Mouse (Mus musculus) stomach, embryonic 15.5 days (tissue): ENCODE data around the gene Etv3. TPM values are rescaled to one million over a fixed set of nuclear protein-coding genes. Genes with fewer than 3 reads are reported as not detected.
"Not testable (repeated sequence)": the region's sequence is repeated elsewhere in the genome, so short reads cannot be mapped to it uniquely, and the experiment has no call there.

Experiments
- ATAC-seq: fragments of 200-750 bp; cut with Nextera tagmentation; 2 replicates; pipeline ENCODE4 v1.8.0; 2017; ENCODE audit warnings: low read depth, moderate number of reproducible peaks, moderate TSS enrichment; ENCODE audit not compliant: insufficient read depth, low FRiP score
- H3K27ac ChIP-seq: fragments of 300-500 bp; sonication (generic); 2 replicates; pipeline ENCODE4 v1.5.1; 2015; ENCODE audit warnings: mild to moderate bottlenecking, inconsistent platforms
- H3K27me3 ChIP-seq: fragments of 300-500 bp; sonication (generic); replicated peaks from 2 replicates; pipeline ENCODE4 v1.6.1; 2015; ENCODE audit warnings: inconsistent platforms
- H3K36me3 ChIP-seq: fragments of 300-500 bp; sonication (generic); 2 replicates; pipeline ENCODE4 v1.6.1; 2015; ENCODE audit warnings: inconsistent platforms
- H3K4me1 ChIP-seq: fragments of 300-500 bp; sonication (generic); 2 replicates; pipeline ENCODE4 v1.6.1; 2015; ENCODE audit warnings: inconsistent platforms
- H3K4me2 ChIP-seq: fragments of 300-500 bp; sonication (generic); 2 replicates; pipeline ENCODE4 v1.6.1; 2015; ENCODE audit warnings: mild to moderate bottlenecking, inconsistent platforms
- H3K4me3 ChIP-seq: fragments of 300-500 bp; sonication (generic); replicated peaks from 2 replicates; pipeline ENCODE4 v1.5.1; 2015; ENCODE audit warnings: inconsistent platforms
- H3K9ac ChIP-seq: fragments of 300-500 bp; sonication (generic); 2 replicates; pipeline ENCODE4 v1.6.1; 2015; ENCODE audit warnings: inconsistent platforms
- H3K9me3 ChIP-seq: fragments of 300-500 bp; sonication (generic); 2 replicates; pipeline ENCODE4 v1.6.1; 2016; ENCODE audit warnings: inconsistent platforms
- WGBS: fragments of 180-500 bp; shearing (Covaris S2); methylation state at CpG from one replicate; pipeline ENCODE4 v1.1.7; 2015; 5-methylcytosine and 5-hydroxymethylcytosine counted together
- polyA plus RNA-seq: library from polyadenylated mRNA; unstranded; fragments of >200 nt; fragmentation: Nextera tagmentation; extraction: Ambion mirVana; gene quantifications from 2 replicates; pipeline ENCODE4 v1.2.1, GENCODE M21; 2015

The Etv3 gene
- polyA plus RNA-seq, result 13.9 and 14.8 TPM in 2 replicates

GRCm38 (mm10) chr3:87525043-87525836, at the start of gene Etv3:
Etv3 (plus strand) TSS chr3:87525407.
- H3K9me3 ChIP-seq, result no peaks in the 10 kb centered on the region
- peak within 1 kb of the TSS; percentile 85 for H3K27ac ChIP-seq
- peaks cover 6% of the 10 kb centered on the region for H3K4me1 ChIP-seq
- peak within 1 kb of the TSS; percentile 80 for H3K4me2 ChIP-seq
- H3K36me3 ChIP-seq, result peaks cover 22% of the 10 kb centered on the region
- peak within 1 kb of the TSS; percentile 95 for H3K4me3 ChIP-seq
- H3K9ac ChIP-seq, result peak within 1 kb of the TSS; percentile 94
- no peaks in the 10 kb centered on the region for H3K27me3 ChIP-seq
- ATAC-seq, result peak; percentile 95
- WGBS, result 5% methylated on average over 64 of the region's 64 CpGs

- H3K36me3 ChIP-seq, H3K27me3 ChIP-seq, H3K4me1 ChIP-seq, H3K4me2 ChIP-seq, H3K9me3 ChIP-seq, ATAC-seq, H3K4me3 ChIP-seq, H3K27ac ChIP-seq, H3K9ac ChIP-seq: not testable (repeated sequence)
- WGBS, result 80% methylated on average over 3 of the region's 3 CpGs
Observed at GRCm38 (mm10) chr3:87477948-87478347, 47.3 kb upstream of the Etv3 start.

GRCm38 (mm10) chr3:87478596-87478995, 46.6 kb upstream of the Etv3 start:
- not testable (repeated sequence) for H3K27ac ChIP-seq

GRCm38 (mm10) chr3:87479230-87479629, 46.0 kb upstream of the Etv3 start:
- ATAC-seq, H3K4me3 ChIP-seq, H3K27ac ChIP-seq, H3K27me3 ChIP-seq, H3K4me2 ChIP-seq, H3K9me3 ChIP-seq, H3K9ac ChIP-seq, H3K36me3 ChIP-seq, H3K4me1 ChIP-seq: not testable (repeated sequence)

More at GRCm38 (mm10) chr3:87478596-87478995, 46.6 kb upstream of the Etv3 start:
- not testable (repeated sequence) for H3K36me3 ChIP-seq, ATAC-seq, H3K4me3 ChIP-seq, H3K9me3 ChIP-seq, H3K4me1 ChIP-seq, H3K27me3 ChIP-seq, H3K9ac ChIP-seq, H3K4me2 ChIP-seq
- 79% methylated on average over 6 of the region's 6 CpGs for WGBS

- no peaks in the 10 kb centered on the region for H3K27me3 ChIP-seq
- ATAC-seq, result no peak
- no peaks in the 10 kb centered on the region for H3K9me3 ChIP-seq
- H3K9ac ChIP-seq, result no peak overlapping the region
- no peak overlapping the region for H3K27ac ChIP-seq
- H3K4me2 ChIP-seq, result no peak overlapping the region
- 84% methylated on average over 4 of the region's 4 CpGs for WGBS
- H3K4me1 ChIP-seq, result no peaks in the 10 kb centered on the region
- H3K4me3 ChIP-seq, result no peak overlapping the region
- H3K36me3 ChIP-seq, result no peaks in the 10 kb centered on the region
Observed at GRCm38 (mm10) chr3:87487392-87487791, 37.8 kb upstream of the Etv3 start.

- Histone ChIP-seq H3K4me1 (no peaks in the 10 kb centered on the region), H3K27ac (no peak overlapping the region), H3K4me3 (no peak overlapping the region), H3K9me3 (no peaks in the 10 kb centered on the region), H3K36me3 (no peaks in the 10 kb centered on the region), H3K9ac (no peak overlapping the region), H3K4me2 (no peak overlapping the region), H3K27me3 (no peaks in the 10 kb centered on the region)
- 68% methylated on average over 2 of the region's 2 CpGs for WGBS
- no peak for ATAC-seq
Observed at GRCm38 (mm10) chr3:87487911-87488310, 37.3 kb upstream of the Etv3 start.

GRCm38 (mm10) chr3:87498266-87498665, 26.9 kb upstream of the Etv3 start:
- 84% methylated on average over 9 of the region's 9 CpGs for WGBS
- Histone ChIP-seq H3K4me3 (no peak overlapping the region), H3K4me2 (no peak overlapping the region), H3K4me1 (0 out of 2 replicates have a peak, but pooled peaks cover 6% of the 10 kb centered on the region), H3K27ac (no peak overlapping the region), H3K27me3 (no peaks in the 10 kb centered on the region), H3K36me3 (no peaks in the 10 kb centered on the region), H3K9ac (no peak overlapping the region), H3K9me3 (no peaks in the 10 kb centered on the region)
- ATAC-seq, result no peak

GRCm38 (mm10) chr3:87499072-87499471, 26.1 kb upstream of the Etv3 start:
- H3K27ac ChIP-seq, result no peak overlapping the region
- no peaks in the 10 kb centered on the region for H3K27me3 ChIP-seq
- H3K9me3 ChIP-seq, result no peaks in the 10 kb centered on the region
- WGBS, result 16% methylated on average over 3 of the region's 3 CpGs
- H3K4me2 ChIP-seq, result no peak overlapping the region
- 0 out of 2 replicates have a peak, but pooled peaks cover 6% of the 10 kb centered on the region for H3K4me1 ChIP-seq
- H3K4me3 ChIP-seq, result no peak overlapping the region
- no peak overlapping the region for H3K9ac ChIP-seq
- no peaks in the 10 kb centered on the region for H3K36me3 ChIP-seq
- peak; percentile 22; the same call in 1 of the 2 replicates for ATAC-seq

- Histone ChIP-seq H3K9ac (no peak overlapping the region), H3K4me2 (no peak overlapping the region), H3K27ac (no peak overlapping the region), H3K9me3 (no peaks in the 10 kb centered on the region), H3K36me3 (no peaks in the 10 kb centered on the region), H3K4me1 (0 out of 2 replicates have a peak, but pooled peaks cover 6% of the 10 kb centered on the region), H3K4me3 (no peak overlapping the region), H3K27me3 (no peaks in the 10 kb centered on the region)
- no peak for ATAC-seq
- WGBS, result 75% methylated on average over 24 of the region's 24 CpGs
Observed at GRCm38 (mm10) chr3:87500088-87501055, 24.8 kb upstream of the Etv3 start.

- H3K9ac ChIP-seq, result no peak overlapping the region
- H3K4me1 ChIP-seq, result 0 out of 2 replicates have a peak, but pooled peaks cover 6% of the 10 kb centered on the region
- 54% methylated on average over 8 of the region's 8 CpGs for WGBS
- H3K9me3 ChIP-seq, result no peaks in the 10 kb centered on the region
- no peak for ATAC-seq
- H3K27me3 ChIP-seq, result no peaks in the 10 kb centered on the region
- no peaks in the 10 kb centered on the region for H3K36me3 ChIP-seq
- H3K4me3 ChIP-seq, result no peak overlapping the region
- H3K4me2 ChIP-seq, result no peak overlapping the region
- H3K27ac ChIP-seq, result no peak overlapping the region
Observed at GRCm38 (mm10) chr3:87501151-87501550, 24.1 kb upstream of the Etv3 start.

- Histone ChIP-seq H3K36me3 (no peaks in the 10 kb centered on the region), H3K9ac (no peak overlapping the region), H3K4me1 (0 out of 2 replicates have a peak, but pooled peaks cover 6% of the 10 kb centered on the region), H3K27me3 (no peaks in the 10 kb centered on the region), H3K27ac (no peak overlapping the region), H3K4me2 (no peak overlapping the region), H3K4me3 (no peak overlapping the region), H3K9me3 (no peaks in the 10 kb centered on the region)
- no peak for ATAC-seq
- WGBS, result 88% methylated on average over 6 of the region's 6 CpGs
Observed at GRCm38 (mm10) chr3:87502771-87503170, 22.4 kb upstream of the Etv3 start.

- WGBS, result 35% methylated on average over 7 of the region's 7 CpGs
- no peak overlapping the region for H3K4me3 ChIP-seq
- peaks cover 13% of the 10 kb centered on the region; the same call in 1 of the 2 replicates for H3K4me1 ChIP-seq
- no peak for ATAC-seq
- H3K27ac ChIP-seq, result no peak overlapping the region
- no peaks in the 10 kb centered on the region for H3K9me3 ChIP-seq
- H3K36me3 ChIP-seq, result no peaks in the 10 kb centered on the region
- H3K9ac ChIP-seq, result no peak overlapping the region
- no peaks in the 10 kb centered on the region for H3K27me3 ChIP-seq
- H3K4me2 ChIP-seq, result no peak overlapping the region
Observed at GRCm38 (mm10) chr3:87504330-87504729, 20.9 kb upstream of the Etv3 start.
